Mouse (Mus musculus) stomach, postnatal 0 days (tissue): ENCODE measurements around the gene Csrnp1.

Source experiments
- CTCF ChIP-seq: IDR thresholded peaks from 2 replicates; pipeline ENCODE4 v1.5.1; 2016; ENCODE audit warnings: antibody characterized with exemption, low read depth, mild to moderate bottlenecking, moderate library complexity
- EP300 ChIP-seq: optimal IDR thresholded peaks from 2 replicates; pipeline ENCODE3; 2016; ENCODE audit warnings: antibody characterized with exemption

GRCm38 (mm10) chr9:120002893-120003292, 18.4 kb upstream of the Csrnp1 start:
- no peak for TF ChIP-seq CTCF
- TF ChIP-seq EP300, result no peak
